Mouse (Mus musculus): ENCODE measurements at regions not wholly inside any gene's neighbourhood (a gene's known extent, or its start where the extent isn't known, plus 50 kb on each side); places are given as distances from the start of the nearest gene placed in this dataset.

DNA sequence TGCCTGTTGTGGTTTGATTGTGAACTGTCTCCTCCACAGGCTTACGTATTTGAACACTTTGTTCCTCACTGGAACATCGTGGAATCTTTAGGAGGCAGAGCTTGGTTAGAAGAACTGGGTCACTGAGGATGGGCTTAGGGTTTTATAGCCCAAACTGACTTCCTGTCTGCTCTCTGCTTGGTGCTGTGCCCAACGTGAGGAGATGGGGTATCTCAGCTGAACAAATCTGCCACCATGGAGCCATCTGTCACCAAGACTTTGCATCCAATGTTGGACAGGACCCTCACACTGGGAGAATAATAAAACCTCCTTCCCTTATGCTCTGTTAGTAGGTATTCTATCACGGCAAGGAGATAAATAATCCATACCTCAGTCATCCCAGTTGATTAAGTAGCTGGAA lies 134.2 kb upstream of the Tnp1 start:
- no peaks in the 10 kb centered on the region for H3K9me3 ChIP-seq (ENCODE audit: control insufficient read depth, low read length)
- no peak overlapping the region for H3K27ac ChIP-seq (ENCODE audit: low read depth, low read length)
- ATAC-seq (replicated peaks; ENCODE audit: low FRiP score) (no peak), DNase-seq (ENCODE audit: low spot score) (no peak)
- WGBS, result 83% methylated on average over 4 of the region's 4 CpGs
- H3K27me3 ChIP-seq (ENCODE audit: control insufficient read depth, insufficient read depth, low read length), result no peaks in the 10 kb centered on the region
- H3K4me3 ChIP-seq (ENCODE audit: low read depth, low read length), result no peak overlapping the region
- H3K36me3 ChIP-seq (ENCODE audit: control insufficient read depth, insufficient read depth, low read length), result no peaks in the 10 kb centered on the region
- H3K4me1 ChIP-seq (replicated peaks; ENCODE audit: control insufficient read depth, insufficient read depth, low read length), result no peaks in the 10 kb centered on the region
- no peak overlapping the region for H3K4me2 ChIP-seq (ENCODE audit: low read depth, low read length, severe bottlenecking)
- H3K9ac ChIP-seq (ENCODE audit: low read length), result no peak overlapping the region

DNA sequence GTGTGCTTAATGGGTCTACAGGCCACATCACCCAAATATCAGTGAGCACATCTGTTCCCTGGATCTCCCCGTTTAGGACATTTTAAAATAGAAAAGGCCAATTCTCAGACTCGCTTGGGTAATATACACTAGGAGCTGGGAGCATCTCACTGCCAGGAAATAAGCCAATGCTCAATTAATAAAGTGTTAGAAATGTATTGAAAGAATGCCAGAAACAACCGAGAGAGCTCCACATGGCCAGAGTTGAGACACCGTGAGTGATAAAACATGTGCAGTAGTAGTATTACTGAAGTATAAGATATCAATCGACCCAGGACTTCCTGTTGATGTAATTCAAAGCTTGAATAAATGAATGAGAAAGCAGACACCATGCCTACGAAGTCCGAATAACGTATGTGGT lies 127.1 kb upstream of the Tnp1 start:
- no peaks in the 10 kb centered on the region for H3K4me1 ChIP-seq (replicated peaks; ENCODE audit: control insufficient read depth, insufficient read depth, low read length)
- no peak overlapping the region for H3K27ac ChIP-seq (ENCODE audit: low read depth, low read length)
- H3K9ac ChIP-seq (ENCODE audit: low read length), result no peak overlapping the region
- DNase-seq (ENCODE audit: low spot score) (no peak), ATAC-seq (replicated peaks; ENCODE audit: low FRiP score) (no peak)
- 91% methylated on average over 8 of the region's 8 CpGs for WGBS
- H3K9me3 ChIP-seq (ENCODE audit: control insufficient read depth, low read length), result no peaks in the 10 kb centered on the region
- H3K36me3 ChIP-seq (ENCODE audit: control insufficient read depth, insufficient read depth, low read length), result no peaks in the 10 kb centered on the region
- no peak overlapping the region for H3K4me3 ChIP-seq (ENCODE audit: low read depth, low read length)
- H3K27me3 ChIP-seq (ENCODE audit: control insufficient read depth, insufficient read depth, low read length), result no peaks in the 10 kb centered on the region
- H3K4me2 ChIP-seq (ENCODE audit: low read depth, low read length, severe bottlenecking), result no peak overlapping the region

DNA sequence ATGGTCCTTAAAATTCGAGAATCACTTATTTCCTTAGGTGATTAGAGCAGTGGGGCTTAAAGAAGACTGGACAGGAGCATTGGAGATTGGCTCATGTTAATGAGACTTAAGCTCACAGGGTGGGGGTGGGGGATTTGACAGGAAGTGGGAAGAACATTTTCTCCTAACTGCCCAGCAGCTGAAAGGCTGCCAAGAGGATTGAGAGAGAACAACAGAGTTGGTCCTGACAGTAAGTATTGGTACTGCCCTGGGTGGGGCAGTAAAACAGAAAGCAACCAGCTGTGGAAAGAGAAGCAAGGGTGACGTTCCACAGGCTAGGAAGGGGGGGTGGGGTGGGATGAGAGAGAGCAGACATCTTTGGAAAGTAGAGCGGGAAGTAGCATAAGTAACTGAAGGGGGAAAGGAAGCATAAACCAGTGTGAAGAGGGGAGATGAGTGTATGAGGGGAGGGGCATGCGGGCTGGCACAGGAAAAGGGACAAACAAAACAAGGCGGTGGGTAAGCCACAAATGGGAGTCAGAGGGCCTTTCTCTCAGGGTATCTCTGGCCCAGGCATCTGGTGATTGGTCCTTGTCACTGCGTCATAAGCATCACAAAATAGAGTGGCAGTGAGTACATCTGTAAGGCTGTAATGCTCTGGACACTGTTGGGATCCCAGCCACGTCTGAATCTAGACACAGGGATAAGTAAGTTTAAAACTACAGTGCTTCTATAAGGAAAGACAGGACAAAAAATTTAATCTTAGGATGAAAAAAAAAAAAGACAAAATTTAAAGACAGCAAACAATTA lies 125.0 kb upstream of the Tnp1 start:
- H3K27ac ChIP-seq (ENCODE audit: low read depth, low read length), result no peak overlapping the region
- no peaks in the 10 kb centered on the region for H3K9me3 ChIP-seq (ENCODE audit: control insufficient read depth, low read length)
- H3K4me3 ChIP-seq (ENCODE audit: low read depth, low read length), result no peak overlapping the region
- no peak for DNase-seq (ENCODE audit: low spot score)
- H3K4me2 ChIP-seq (ENCODE audit: low read depth, low read length, severe bottlenecking), result no peak overlapping the region
- H3K4me1 ChIP-seq (replicated peaks; ENCODE audit: control insufficient read depth, insufficient read depth, low read length), result no peaks in the 10 kb centered on the region
- H3K36me3 ChIP-seq (ENCODE audit: control insufficient read depth, insufficient read depth, low read length), result no peaks in the 10 kb centered on the region
- H3K27me3 ChIP-seq (ENCODE audit: control insufficient read depth, insufficient read depth, low read length), result no peaks in the 10 kb centered on the region
- WGBS, result 70% methylated on average over 7 of the region's 7 CpGs
- H3K9ac ChIP-seq (ENCODE audit: low read length), result no peak overlapping the region
- no peak for ATAC-seq (replicated peaks; ENCODE audit: low FRiP score)

DNA sequence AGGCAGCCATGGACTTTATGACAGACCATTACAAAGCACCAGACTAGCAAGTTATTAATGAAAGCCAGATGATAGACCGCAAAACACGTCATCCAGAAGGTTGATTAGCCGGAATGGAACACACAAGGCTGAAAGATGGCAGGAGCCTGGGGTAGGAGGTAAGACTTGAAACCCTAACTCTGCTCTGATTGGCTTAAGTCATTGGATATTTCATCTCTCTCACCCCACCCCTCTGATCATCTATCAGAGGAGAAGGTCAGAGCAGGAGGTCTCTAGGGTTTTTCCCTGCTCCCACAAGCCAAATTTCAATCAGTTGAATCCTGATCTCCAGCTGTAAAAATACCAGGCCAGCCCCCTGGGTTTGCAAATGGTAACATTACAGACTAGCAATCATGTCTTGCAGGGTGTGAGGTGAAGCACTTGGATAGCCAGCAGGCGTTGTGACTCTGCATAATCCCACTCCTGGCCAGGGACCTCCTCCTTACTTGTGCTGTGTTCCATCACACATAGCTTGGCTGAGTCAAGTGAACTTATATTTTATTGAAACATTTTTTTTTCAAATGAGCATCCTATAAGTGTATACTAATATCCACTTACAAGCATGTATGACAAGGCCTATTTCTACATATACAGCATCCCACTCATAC lies 114.6 kb upstream of the Tnp1 start:
- H3K9ac ChIP-seq (ENCODE audit: low read length), result no peak overlapping the region
- ATAC-seq (replicated peaks; ENCODE audit: low FRiP score), result no peak
- 79% methylated on average over 4 of the region's 4 CpGs for WGBS

DNA sequence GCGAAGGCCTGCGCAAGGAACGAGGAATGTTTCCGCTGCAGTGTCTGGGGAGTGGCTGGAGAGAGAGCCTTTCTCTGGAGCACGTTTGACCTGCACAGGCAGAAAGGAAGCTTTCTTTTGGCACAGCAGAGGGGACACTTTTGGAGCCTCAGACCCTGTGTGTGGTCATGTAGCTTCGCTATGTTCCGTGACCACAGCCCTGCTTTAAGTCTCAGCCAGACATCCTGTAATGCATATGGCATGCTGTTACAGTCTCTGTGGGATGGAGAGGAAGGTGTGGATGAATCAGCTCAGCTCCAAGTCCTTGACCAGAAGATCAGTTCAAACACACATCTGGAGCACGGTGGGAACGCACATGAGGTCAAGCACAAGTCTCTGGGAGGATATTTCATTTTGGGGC lies 107.3 kb upstream of the Tnp1 start:
- Histone ChIP-seq H3K36me3 (ENCODE audit: control insufficient read depth, insufficient read depth, low read length) (no peaks in the 10 kb centered on the region), H3K9me3 (ENCODE audit: control insufficient read depth, low read length) (no peaks in the 10 kb centered on the region), H3K4me3 (ENCODE audit: low read depth, low read length) (no peak overlapping the region), H3K4me2 (ENCODE audit: low read depth, low read length, severe bottlenecking) (no peak overlapping the region), H3K27ac (ENCODE audit: low read depth, low read length) (no peak overlapping the region), H3K27me3 (ENCODE audit: control insufficient read depth, insufficient read depth, low read length) (no peaks in the 10 kb centered on the region), H3K9ac (ENCODE audit: low read length) (no peak overlapping the region), H3K4me1 (replicated peaks; ENCODE audit: control insufficient read depth, insufficient read depth, low read length) (no peaks in the 10 kb centered on the region)
- ATAC-seq (replicated peaks; ENCODE audit: low FRiP score), result no peak
- DNase-seq (ENCODE audit: low spot score), result no peak
- WGBS, result 92% methylated on average over 9 of the region's 9 CpGs

More for the DNA sequence above, 114.6 kb upstream of the Tnp1 start:
- H3K27ac ChIP-seq (ENCODE audit: low read depth, low read length), result no peak overlapping the region
- no peak overlapping the region for H3K4me3 ChIP-seq (ENCODE audit: low read depth, low read length)
- no peak for DNase-seq (ENCODE audit: low spot score)
- no peaks in the 10 kb centered on the region for H3K36me3 ChIP-seq (ENCODE audit: control insufficient read depth, insufficient read depth, low read length)
- no peaks in the 10 kb centered on the region for H3K4me1 ChIP-seq (replicated peaks; ENCODE audit: control insufficient read depth, insufficient read depth, low read length)
- no peaks in the 10 kb centered on the region for H3K9me3 ChIP-seq (ENCODE audit: control insufficient read depth, low read length)
- H3K4me2 ChIP-seq (ENCODE audit: low read depth, low read length, severe bottlenecking), result no peak overlapping the region
- H3K27me3 ChIP-seq (ENCODE audit: control insufficient read depth, insufficient read depth, low read length), result no peaks in the 10 kb centered on the region

DNA sequence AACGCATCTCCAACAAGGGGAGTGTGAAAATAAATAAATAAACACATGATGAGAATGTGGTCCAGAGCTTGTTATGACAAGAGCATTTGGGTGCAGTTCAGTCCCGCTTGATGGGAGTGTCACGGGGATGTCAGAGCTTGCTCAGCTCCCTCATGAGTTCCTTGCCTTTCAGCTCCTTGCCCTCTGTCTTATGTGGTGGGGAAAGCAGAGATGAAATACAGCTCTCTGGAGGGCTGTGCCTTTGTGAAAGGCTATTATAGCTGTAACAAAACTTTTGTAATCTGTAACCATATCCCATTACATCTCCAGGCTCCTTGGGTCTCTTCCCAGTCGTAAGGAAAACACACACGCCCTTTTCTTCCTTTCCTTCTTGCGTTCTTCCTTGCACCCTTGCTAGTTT lies 103.0 kb upstream of the Tnp1 start:
- no peak for ATAC-seq (replicated peaks; ENCODE audit: low FRiP score)
- Histone ChIP-seq H3K4me2 (ENCODE audit: low read depth, low read length, severe bottlenecking) (no peak overlapping the region), H3K27ac (ENCODE audit: low read depth, low read length) (no peak overlapping the region), H3K27me3 (ENCODE audit: control insufficient read depth, insufficient read depth, low read length) (no peaks in the 10 kb centered on the region), H3K4me3 (ENCODE audit: low read depth, low read length) (no peak overlapping the region), H3K36me3 (ENCODE audit: control insufficient read depth, insufficient read depth, low read length) (no peaks in the 10 kb centered on the region), H3K9ac (ENCODE audit: low read length) (no peak overlapping the region), H3K9me3 (ENCODE audit: control insufficient read depth, low read length) (no peaks in the 10 kb centered on the region), H3K4me1 (replicated peaks; ENCODE audit: control insufficient read depth, insufficient read depth, low read length) (no peaks in the 10 kb centered on the region)
- no peak for DNase-seq (ENCODE audit: low spot score)
- 82% methylated on average over 6 of the region's 6 CpGs for WGBS

DNA sequence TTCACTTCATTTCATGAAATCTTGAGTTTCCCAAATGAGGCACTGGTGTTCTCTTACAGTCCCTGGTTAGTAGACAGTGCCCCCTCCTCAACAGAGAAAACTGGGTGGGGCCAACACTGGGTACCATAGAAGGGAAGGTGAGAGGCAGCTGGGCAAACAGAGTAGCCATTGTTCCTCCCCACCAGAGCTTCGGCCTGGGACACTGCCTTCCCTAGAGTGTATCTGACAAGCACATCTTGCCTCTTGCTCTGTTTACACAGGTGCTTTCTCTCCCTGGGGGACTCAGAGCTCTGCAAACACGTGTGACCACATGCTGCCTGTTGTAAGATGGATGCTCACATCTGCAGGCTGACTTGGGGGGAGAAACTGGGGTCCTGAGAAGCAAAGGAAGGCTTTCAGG lies 100.8 kb upstream of the Tnp1 start:
- no peak overlapping the region for H3K4me2 ChIP-seq (ENCODE audit: low read depth, low read length, severe bottlenecking)
- H3K27ac ChIP-seq (ENCODE audit: low read depth, low read length), result no peak overlapping the region
- 39% methylated on average over 2 of the region's 2 CpGs for WGBS
- H3K9me3 ChIP-seq (ENCODE audit: control insufficient read depth, low read length), result no peaks in the 10 kb centered on the region
- no peak for ATAC-seq (replicated peaks; ENCODE audit: low FRiP score)
- H3K4me3 ChIP-seq (ENCODE audit: low read depth, low read length), result no peak overlapping the region
- H3K9ac ChIP-seq (ENCODE audit: low read length), result no peak overlapping the region
- no peaks in the 10 kb centered on the region for H3K36me3 ChIP-seq (ENCODE audit: control insufficient read depth, insufficient read depth, low read length)
- DNase-seq (ENCODE audit: low spot score), result no peak
- no peaks in the 10 kb centered on the region for H3K27me3 ChIP-seq (ENCODE audit: control insufficient read depth, insufficient read depth, low read length)
- H3K4me1 ChIP-seq (replicated peaks; ENCODE audit: control insufficient read depth, insufficient read depth, low read length), result no peaks in the 10 kb centered on the region

DNA sequence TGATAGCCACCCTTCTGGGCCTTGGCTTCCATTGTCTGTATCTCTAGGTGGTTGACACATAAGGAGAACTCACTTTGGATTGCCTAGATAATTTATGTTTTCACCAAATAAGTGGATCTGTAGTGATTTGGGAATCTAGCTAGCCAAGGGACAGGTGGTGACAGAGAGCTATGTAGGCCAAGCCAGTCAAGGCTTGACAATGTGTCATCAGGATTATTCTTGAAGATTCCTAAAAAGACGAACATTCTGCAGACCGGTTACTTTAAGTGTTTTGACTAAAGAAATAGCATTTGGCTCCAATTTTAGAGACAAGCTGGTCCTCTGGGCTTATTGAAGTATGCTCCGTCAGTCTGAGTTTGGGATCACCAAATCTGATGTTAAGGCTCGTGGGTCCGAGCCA lies 100.1 kb upstream of the Tnp1 start:
- WGBS, result 92% methylated on average over 5 of the region's 5 CpGs
- no peaks in the 10 kb centered on the region for H3K4me1 ChIP-seq (replicated peaks; ENCODE audit: control insufficient read depth, insufficient read depth, low read length)
- H3K27ac ChIP-seq (ENCODE audit: low read depth, low read length), result no peak overlapping the region
- no peak overlapping the region for H3K9ac ChIP-seq (ENCODE audit: low read length)
- DNase-seq (ENCODE audit: low spot score), result no peak
- ATAC-seq (replicated peaks; ENCODE audit: low FRiP score), result no peak
- no peak overlapping the region for H3K4me2 ChIP-seq (ENCODE audit: low read depth, low read length, severe bottlenecking)
- no peaks in the 10 kb centered on the region for H3K9me3 ChIP-seq (ENCODE audit: control insufficient read depth, low read length)
- no peaks in the 10 kb centered on the region for H3K36me3 ChIP-seq (ENCODE audit: control insufficient read depth, insufficient read depth, low read length)
- H3K4me3 ChIP-seq (ENCODE audit: low read depth, low read length), result no peak overlapping the region
- H3K27me3 ChIP-seq (ENCODE audit: control insufficient read depth, insufficient read depth, low read length), result no peaks in the 10 kb centered on the region

DNA sequence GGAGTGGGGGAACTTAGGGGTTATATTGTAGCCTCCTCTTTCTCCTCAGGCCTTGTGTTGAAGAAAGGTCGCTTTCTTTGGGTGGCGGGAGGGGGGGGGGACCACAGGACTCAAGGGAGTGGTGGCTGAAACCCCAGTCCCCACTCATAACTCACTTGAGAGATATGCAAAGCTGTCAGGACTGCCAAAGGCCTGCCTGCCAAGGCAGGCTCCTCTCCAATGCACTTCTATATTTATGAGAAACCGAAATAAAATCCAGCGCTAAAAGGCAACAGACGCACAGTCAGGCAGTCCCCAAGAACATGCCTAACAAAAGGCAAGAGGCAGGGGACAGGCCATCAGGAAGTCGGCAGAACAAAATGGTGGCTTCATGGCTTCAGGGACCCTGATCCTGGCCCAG lies 97.4 kb upstream of the Tnp1 start:
- H3K27ac ChIP-seq (ENCODE audit: low read depth, low read length), result no peak overlapping the region
- 94% methylated on average over 6 of the region's 6 CpGs for WGBS
- no peak overlapping the region for H3K9ac ChIP-seq (ENCODE audit: low read length)

More for the DNA sequence above, 97.4 kb upstream of the Tnp1 start:
- Histone ChIP-seq H3K4me3 (ENCODE audit: low read depth, low read length) (no peak overlapping the region), H3K4me1 (replicated peaks; ENCODE audit: control insufficient read depth, insufficient read depth, low read length) (no peaks in the 10 kb centered on the region), H3K27me3 (ENCODE audit: control insufficient read depth, insufficient read depth, low read length) (no peaks in the 10 kb centered on the region), H3K36me3 (ENCODE audit: control insufficient read depth, insufficient read depth, low read length) (no peaks in the 10 kb centered on the region), H3K4me2 (ENCODE audit: low read depth, low read length, severe bottlenecking) (no peak overlapping the region), H3K9me3 (ENCODE audit: control insufficient read depth, low read length) (no peaks in the 10 kb centered on the region)
- no peak for ATAC-seq (replicated peaks; ENCODE audit: low FRiP score)
- DNase-seq (ENCODE audit: low spot score), result no peak

All from forebrain, embryonic 11.5 days (tissue).